Mouse (Mus musculus): ENCODE results near the gene Slc9a6. TPM values are rescaled to one million over a fixed set of nuclear protein-coding genes. Genes with fewer than 3 reads are reported as not detected.

The Slc9a6 gene
- total and polyA plus RNA-seq, 3 experiments: 11.4 to 12.6 TPM; not detected in 1

DNA sequence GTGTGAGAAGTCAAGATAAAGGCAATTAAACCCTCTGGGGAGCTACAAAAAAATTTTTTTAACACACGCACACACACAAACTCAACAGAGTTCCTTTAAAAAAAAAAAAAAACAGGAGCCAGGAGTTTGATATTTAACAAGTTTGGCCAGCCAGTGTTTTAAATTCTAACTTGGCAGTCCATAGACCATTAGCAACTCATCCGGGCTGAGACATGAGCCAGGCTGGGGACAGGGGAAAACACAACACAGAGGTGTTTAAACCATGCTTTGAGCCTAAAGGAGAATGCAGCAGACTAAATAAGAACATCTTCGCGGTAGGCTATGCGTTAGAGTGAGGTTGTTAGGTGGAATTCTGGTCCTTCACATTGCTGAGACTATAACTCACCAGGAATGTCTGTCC lies 58.5 kb downstream of the Slc9a6 start:
- Histone ChIP-seq H3K9ac (ENCODE audit: control insufficient read depth, low read depth, low read length, poor library complexity, severe bottlenecking) (no peak overlapping the region), H3K36me3 (ENCODE audit: control insufficient read depth in 1 of 2, insufficient read depth in 2 of 2, low read length in 2 of 2) (no peaks in the 10 kb centered on the region), H3K79me2 (ENCODE audit: control insufficient read depth, insufficient read depth, low read length, poor library complexity) (no peaks in the 10 kb centered on the region), H3K27me3 (ENCODE audit: control insufficient read depth in 1 of 2, insufficient read depth in 2 of 2, low read length in 2 of 2) (no peaks in the 10 kb centered on the region), H3K27ac (ENCODE audit: control insufficient read depth, low read depth, low read length) (no peak overlapping the region), H3K9me3 (replicated peaks; ENCODE audit: insufficient read depth, low read length) (no peaks in the 10 kb centered on the region), H3K4me1 (ENCODE audit: control insufficient read depth in 1 of 2, insufficient read depth in 2 of 2, low read length in 2 of 2) (no peaks in the 10 kb centered on the region), H3K4me3 (ENCODE audit: control insufficient read depth in 1 of 2, insufficient read depth in 1 of 2, low read depth in 2 of 2, low read length in 2 of 2) (no peak overlapping the region)
- DNase-seq (ENCODE audit: low read depth, low spot score): no peak
- TF ChIP-seq ZNF384 (IDR thresholded peaks at IDR 0.05; ENCODE audit: low read depth, low read length) (0 out of 2 replicates have a peak, but pooled peaks have one; percentile 11), MEF2A (IDR thresholded peaks at IDR 0.05; ENCODE audit: extremely low read depth, insufficient replicate concordance, low read depth, low read length, poor library complexity, severe bottlenecking) (no peak)

DNA sequence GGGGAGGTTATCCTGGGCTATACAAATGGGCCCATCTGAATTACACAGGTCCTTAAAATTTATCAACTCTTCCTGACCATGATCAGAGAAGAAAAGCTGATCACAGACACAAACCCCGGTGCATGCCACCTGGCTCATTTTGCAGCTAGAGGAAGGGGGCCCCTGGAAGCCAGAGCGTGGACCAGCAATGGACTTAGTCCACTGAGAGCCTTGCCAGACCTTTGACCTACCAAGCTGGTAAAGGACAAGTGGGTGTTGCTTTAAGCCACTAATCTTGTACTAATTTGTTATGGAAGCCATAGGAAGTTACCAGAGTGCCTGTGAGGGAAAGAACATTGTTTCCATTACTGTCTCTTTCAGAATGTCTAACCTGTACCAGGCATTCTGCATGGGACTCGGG lies 58.9 kb downstream of the Slc9a6 start:
- Histone ChIP-seq H3K4me1 (ENCODE audit: control insufficient read depth in 1 of 2, insufficient read depth in 2 of 2, low read length in 2 of 2) (no peaks in the 10 kb centered on the region), H3K79me2 (ENCODE audit: control insufficient read depth, insufficient read depth, low read length, poor library complexity) (no peaks in the 10 kb centered on the region), H3K27ac (ENCODE audit: control insufficient read depth, low read depth, low read length) (no peak overlapping the region), H3K9me3 (replicated peaks; ENCODE audit: insufficient read depth, low read length) (no peaks in the 10 kb centered on the region), H3K27me3 (ENCODE audit: control insufficient read depth in 1 of 2, insufficient read depth in 2 of 2, low read length in 2 of 2) (no peaks in the 10 kb centered on the region), H3K9ac (ENCODE audit: control insufficient read depth, low read depth, low read length, poor library complexity, severe bottlenecking) (no peak overlapping the region), H3K36me3 (ENCODE audit: control insufficient read depth in 1 of 2, insufficient read depth in 2 of 2, low read length in 2 of 2) (no peaks in the 10 kb centered on the region), H3K4me3 (ENCODE audit: control insufficient read depth in 1 of 2, insufficient read depth in 1 of 2, low read depth in 2 of 2, low read length in 2 of 2) (no peak overlapping the region)
- DNase-seq (ENCODE audit: low read depth, low spot score): no peak
- no peak for TF ChIP-seq MEF2A (IDR thresholded peaks at IDR 0.05; ENCODE audit: extremely low read depth, insufficient replicate concordance, low read depth, low read length, poor library complexity, severe bottlenecking)
- no peak for TF ChIP-seq ZNF384 (IDR thresholded peaks at IDR 0.05; ENCODE audit: low read depth, low read length)
- no peak for TF ChIP-seq KAT2A (conservative IDR thresholded peaks at IDR 0.05; ENCODE audit: low read depth, low read length)
- TF ChIP-seq MYC (IDR thresholded peaks at IDR 0.05; ENCODE audit: low read depth, low read length): no peak
- no peak for TF ChIP-seq SMC3 (IDR thresholded peaks at IDR 0.05; ENCODE audit: low read depth, low read length)
- no peak for TF ChIP-seq USF2 (IDR thresholded peaks at IDR 0.05; ENCODE audit: borderline replicate concordance in 1 of 2, insufficient read depth in 1 of 2, low read depth in 1 of 2, low read length in 2 of 2)
- no peak for TF ChIP-seq USF1 (IDR thresholded peaks at IDR 0.05; ENCODE audit: low read depth, low read length)
- no peak for TF ChIP-seq SIN3A (IDR thresholded peaks at IDR 0.05; ENCODE audit: low read length)
- no peak for TF ChIP-seq TAL1 (IDR thresholded peaks at IDR 0.05; ENCODE audit: low read length)
- no peak for TF ChIP-seq ZC3H11A (IDR thresholded peaks at IDR 0.05; ENCODE audit: low read depth, low read length)
- TF ChIP-seq GABPA (IDR thresholded peaks at IDR 0.05; ENCODE audit: low read depth, low read length): no peak
- no peak for TF ChIP-seq POLR2AphosphoS5 (IDR thresholded peaks at IDR 0.05; ENCODE audit: borderline replicate concordance, low read depth, low read length)
- no peak for TF ChIP-seq MAZ (IDR thresholded peaks at IDR 0.05; ENCODE audit: low read depth, low read length)
- TF ChIP-seq CHD1 (IDR thresholded peaks at IDR 0.05; ENCODE audit: low read depth, low read length): no peak
- no peak for TF ChIP-seq HCFC1 (IDR thresholded peaks at IDR 0.05; ENCODE audit: low read depth, low read length)
- no peak for TF ChIP-seq MAX (IDR thresholded peaks at IDR 0.05; ENCODE audit: low read length)
- no peak for TF ChIP-seq CHD2 (IDR thresholded peaks at IDR 0.05; ENCODE audit: low read length)
- TF ChIP-seq TBP (IDR thresholded peaks at IDR 0.05; ENCODE audit: low read depth, low read length): no peak
